Mouse (Mus musculus): ENCODE results near the gene Gm20388.

DNA sequence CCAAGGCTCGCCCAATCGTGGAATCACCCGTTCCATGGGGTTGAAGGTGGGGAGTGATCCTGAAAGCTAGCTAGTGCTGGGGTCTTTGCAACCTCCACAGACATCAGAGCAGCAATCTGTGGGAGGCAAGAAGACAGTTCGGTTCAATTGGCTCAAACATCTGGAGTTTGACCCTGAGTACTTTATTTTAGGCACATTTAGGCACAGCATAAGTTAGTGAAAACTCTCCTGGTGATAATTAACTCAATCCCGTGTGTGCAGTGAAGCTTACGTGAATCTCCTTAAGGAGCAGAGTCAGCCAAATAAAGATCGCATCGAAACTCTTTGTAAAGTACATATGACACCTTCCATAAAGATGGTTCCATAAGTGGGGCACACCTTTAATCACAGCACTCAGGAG is 28.7 kb upstream of the Gm20388 start:
- TF ChIP-seq POLR2A (IDR thresholded peaks at IDR 0.05; ENCODE audit: borderline replicate concordance, insufficient read depth, low read length) (no peak), CTCF (IDR thresholded peaks at IDR 0.05; ENCODE audit: borderline replicate concordance, insufficient read depth, low read depth, low read length) (no peak)
